Mouse (Mus musculus) monocyte, adult 2 months (primary cell): ENCODE measurements around the gene Eed.
A peak's percentile ranks its signal among the peaks of the same experiment; 100 is the strongest.
"Not testable (repeated sequence)": the region's sequence is repeated elsewhere in the genome, so short reads cannot be mapped to it uniquely, and the experiment has no call there.

Experiments used
- DNase-seq, 2 experiments: peaks; one replicate each; pipeline ENCODE4 v3.0.0; 2022; ENCODE audit warnings: low spot score in 2 of 2, low read depth in 1 of 2

Gene Eed

GRCm38 (mm10) chr7:89980485-89981422 lies at the start of gene Eed:
Gene Eed (minus strand): TSS chr7:89980983.
- DNase-seq: peak; percentile 90 to 91

GRCm38 (mm10) chr7:90029548-90030485 lies 49.0 kb upstream of the Eed start:
- no peak for DNase-seq

GRCm38 (mm10) chr7:90028888-90029547 lies 48.2 kb upstream of the Eed start:
- DNase-seq: no peak

GRCm38 (mm10) chr7:90024975-90025374 lies 44.2 kb upstream of the Eed start:
- DNase-seq: no peak

DNA sequence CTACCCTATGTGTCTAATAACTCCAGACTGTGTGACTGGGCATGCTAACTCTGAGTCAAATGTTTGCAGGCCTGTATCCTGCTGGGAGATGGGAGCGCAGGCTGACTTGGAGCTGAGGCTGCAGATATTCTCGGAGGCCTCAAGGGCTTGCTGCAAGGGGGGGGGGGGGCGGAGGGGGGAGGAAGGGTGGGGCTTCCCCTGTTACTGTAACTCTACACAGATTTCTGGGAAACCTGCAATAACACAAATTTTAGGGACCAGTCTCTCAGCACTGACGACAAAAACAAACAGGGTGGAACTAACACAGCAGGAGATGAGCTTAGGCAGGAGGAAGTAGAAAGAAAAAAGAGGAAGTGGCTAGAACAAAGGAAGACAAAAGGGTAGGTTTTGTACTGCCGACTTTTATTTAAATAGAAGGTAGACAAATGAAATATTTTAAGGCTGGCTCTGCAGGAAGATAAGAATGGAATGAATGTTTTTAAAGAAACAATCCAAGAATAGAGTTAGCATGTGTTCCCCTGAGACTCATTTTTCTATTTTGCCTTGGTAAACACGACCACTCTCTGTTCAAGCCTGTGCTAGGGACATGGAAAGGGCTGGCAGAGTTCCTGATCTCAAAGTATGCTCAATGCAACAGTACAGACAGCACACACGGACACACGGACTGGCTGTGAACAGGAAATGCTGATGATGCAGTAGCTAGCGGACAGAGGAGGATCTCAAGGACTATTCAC lies 42.4 kb upstream of the Eed start:
- no peak for DNase-seq

GRCm38 (mm10) chr7:90020331-90020730 lies 39.5 kb upstream of the Eed start:
- no peak for DNase-seq

DNA sequence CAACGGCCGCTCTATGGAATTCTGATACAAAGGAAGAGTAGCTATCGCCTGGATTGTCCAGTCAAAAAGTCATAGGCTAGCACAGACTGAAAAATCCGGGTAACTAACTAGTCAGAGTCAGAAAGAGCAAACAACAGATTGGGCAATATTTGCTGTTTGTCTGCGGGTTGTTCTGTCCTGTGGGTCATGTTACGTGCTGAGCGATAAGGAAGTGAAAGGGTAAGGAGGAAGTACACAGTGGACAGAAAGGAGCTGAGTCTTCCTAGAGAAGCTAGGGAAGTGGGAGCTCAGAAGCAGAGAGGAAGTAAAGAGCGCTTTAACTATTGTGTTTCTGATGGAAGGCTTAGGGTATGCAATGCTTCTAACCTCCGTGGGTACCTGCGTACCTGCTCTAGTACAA lies 38.8 kb upstream of the Eed start:
- peak in 1 of 2 experiments; percentile 66 for DNase-seq

DNA sequence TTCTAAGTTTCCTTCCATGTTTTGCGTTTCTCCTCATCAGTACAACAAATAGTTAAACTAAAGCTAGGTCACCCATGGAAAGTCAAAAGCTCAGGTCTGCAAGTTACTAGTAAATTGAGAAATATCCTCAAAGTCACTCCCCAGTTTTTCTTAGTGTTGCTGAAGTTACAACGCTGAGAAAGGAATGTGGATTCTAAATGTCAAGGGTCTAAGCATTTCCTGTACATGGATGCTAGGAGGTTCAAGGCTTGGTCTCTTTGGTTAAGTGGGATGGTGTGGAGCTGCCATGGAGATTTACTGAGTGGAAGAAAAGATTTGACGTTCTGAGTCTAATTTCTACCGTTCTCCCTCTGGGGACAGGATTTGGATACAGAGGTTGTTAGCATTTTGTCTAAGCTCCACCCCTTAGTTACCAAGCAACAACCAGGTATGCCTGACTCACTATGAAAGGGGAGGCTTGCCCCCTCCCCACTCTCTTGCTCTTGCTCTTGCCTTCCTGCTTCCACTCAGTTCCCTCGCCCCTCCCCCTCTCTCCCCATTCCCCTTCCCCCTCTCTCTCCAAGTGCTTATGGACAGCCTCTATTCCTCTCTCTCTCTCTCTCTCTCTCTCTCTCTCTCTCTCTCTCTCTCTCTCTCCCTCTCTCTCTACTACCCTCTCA lies 36.3 kb upstream of the Eed start:
- no peak for DNase-seq

DNA sequence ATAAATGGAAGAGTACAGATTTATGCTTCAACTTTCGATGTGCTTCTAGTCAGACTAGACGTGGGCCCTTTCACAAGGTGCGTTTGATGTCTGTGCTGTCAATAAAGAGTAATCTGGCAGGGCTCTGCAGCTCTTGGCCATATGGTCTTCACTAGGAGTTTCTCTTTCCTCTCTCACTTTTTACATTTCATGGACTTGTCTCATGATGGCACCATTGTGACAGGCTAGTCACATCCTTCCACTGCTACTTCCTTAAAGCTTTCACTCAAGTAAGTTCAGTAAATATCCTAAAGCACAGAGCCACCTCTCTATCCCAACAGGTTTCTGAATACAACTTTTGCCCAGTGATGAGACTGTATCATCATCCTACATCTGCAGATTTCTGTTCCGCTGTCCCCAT lies 35.7 kb upstream of the Eed start:
- no peak for DNase-seq

DNA sequence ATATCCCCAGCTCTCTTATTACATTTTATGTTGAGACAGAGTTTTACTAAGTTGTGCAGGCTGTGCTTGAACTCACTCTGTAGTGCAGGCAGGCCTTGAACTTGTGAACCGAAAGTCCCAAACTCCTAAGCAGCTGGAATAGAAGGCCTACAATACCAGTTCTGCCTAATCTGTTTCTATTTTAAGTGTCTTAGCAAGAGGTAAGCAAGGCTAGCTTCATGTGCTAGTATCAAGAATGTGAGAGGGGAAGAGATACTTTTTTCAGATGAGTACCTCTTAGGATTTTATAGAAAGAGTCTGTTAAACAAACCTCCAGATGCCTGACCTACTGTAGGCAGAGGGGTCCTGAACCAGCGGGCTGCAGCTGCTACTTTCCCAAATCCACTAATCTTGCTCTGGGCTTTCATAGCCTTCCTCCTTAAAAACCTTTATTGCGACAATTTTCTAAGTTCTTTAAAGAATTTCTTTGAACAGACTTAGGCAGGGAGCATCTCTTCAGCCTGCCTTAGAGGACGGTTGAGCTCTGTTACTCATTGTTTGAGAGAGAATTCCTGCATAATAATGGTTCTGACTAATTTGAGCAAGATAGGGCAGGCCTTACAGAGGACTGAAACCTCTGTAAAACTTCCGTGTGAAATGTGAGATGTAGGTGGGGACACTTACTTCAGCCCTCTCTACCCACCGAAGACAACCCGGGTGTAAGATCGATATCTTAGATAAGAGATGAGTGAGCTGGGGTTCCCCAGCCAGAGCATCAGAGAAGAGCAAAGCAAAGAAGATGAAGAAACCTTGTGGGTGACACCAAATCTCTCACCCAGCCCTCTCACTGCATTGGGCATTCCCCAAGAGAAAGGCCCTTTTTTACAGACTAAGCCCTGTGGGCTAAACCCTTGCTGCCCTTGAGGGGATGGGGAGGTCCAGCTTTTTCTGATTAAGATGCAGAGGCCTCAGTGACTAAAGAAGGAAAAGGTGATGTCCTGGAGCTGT lies 26.2 kb upstream of the Eed start:
- no peak for DNase-seq

DNA sequence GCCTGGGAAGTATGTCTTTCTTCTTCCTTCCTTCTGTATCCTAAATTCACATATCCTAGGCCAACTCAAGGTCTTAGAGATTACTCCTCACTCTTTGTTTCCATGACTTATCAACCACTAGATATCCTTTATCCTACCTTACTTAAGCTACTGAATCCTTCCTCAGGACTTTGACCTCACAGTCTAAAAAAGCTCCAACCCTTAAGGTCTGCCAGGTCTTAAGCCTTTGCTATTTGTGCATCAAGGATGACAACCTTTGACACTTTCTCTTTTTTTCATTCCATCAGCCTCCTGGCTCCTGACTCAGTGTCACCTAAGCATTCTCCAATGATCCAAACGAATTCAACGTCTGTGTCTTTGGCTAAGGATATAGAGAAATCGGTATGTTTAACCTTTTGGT lies 24.0 kb upstream of the Eed start:
- no peak for DNase-seq

GRCm38 (mm10) chr7:90002375-90002774 lies 21.6 kb upstream of the Eed start:
- DNase-seq: no peak

DNA sequence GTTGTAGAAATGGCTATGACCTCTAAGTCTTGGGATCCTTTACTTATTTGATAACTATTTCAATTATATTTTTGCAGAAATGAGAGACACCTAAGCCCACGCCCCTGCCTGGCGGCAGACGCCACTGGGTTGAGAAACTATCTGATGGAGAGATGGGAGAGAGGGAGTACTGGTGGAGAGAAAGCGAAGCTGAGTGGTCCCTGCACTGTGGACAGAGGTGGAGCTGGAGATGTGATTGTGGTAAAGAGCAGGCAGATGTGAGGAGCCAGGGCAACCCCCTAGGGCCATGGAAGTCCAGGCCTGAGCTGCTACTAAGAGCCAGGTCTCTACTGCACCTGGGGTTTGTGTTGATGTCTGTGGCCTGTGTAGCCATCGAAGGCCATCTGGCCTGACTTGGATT lies 18.7 kb upstream of the Eed start:
- DNase-seq: no peak

GRCm38 (mm10) chr7:89998624-89999006 lies 17.8 kb upstream of the Eed start:
- no peak for DNase-seq

DNA sequence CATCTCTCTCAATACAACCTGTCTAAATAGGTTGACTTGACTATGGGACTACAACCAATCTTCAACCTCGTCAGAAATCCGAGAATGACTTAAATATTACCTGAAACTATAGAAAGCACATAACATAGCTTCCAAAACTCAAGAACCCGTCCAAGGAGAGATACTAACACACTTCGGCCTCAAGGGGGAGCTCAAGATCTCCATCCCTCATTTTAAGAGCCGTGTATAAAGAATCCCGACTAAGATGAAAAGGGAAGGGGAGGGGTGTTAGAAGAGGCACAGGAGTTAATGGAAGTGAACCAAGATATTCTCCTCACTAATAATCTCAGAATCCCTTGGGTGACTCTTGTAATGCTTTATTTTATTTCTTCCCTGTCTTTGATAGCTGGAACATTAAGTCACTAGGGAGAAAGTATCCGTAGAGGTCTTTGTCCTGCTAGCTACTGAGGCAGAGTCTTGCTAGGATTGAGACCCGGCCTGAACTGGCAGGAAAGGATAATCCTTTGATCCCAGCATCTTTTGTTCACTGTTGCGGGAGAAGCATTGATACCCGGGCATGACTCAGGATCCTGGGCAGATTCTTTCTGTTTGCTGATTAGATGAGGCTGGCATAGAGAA lies 17.3 kb upstream of the Eed start:
- no peak for DNase-seq

GRCm38 (mm10) chr7:89997526-89997925 lies 16.7 kb upstream of the Eed start:
- DNase-seq: not testable (repeated sequence)

DNA sequence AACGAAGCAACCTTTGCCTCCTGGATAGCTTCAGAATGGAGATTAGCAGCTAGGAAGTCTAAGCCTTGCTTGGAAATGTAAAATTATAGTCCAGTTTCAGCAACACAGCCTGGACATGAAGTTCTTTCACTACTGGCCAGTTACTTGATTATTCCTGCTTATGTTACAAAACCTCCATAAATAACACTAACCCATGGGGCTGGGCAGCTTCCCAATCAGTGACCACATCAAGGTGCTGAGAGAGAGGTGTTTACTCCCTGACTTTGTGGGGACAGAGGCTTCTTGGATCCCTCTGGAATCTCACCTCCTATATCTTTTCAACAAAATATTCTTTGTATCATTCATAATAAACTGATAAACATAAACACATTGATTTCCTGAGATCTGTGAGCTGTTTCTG lies 12.3 kb upstream of the Eed start:
- DNase-seq: no peak

DNA sequence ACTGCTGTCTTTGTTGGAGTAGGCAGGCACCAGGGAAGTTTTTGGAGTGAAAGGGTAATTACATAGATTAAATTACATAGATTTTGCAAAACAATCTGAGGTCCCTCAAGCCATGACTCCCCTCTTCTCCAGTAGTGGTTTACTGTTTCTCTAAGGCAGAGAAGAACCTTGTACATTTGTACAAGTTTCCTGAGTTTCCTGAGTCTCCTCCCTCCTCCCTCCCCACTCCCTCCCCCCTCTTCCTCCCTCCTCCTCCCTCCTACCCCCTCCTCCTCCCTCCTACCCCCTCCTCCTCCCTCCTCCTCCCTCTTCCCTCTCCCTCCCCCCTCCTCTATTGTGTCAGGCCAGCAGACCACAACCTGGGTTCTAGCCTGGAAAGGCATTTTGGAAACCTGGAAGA lies 3.6 kb upstream of the Eed start:
- DNase-seq: no peak

DNA sequence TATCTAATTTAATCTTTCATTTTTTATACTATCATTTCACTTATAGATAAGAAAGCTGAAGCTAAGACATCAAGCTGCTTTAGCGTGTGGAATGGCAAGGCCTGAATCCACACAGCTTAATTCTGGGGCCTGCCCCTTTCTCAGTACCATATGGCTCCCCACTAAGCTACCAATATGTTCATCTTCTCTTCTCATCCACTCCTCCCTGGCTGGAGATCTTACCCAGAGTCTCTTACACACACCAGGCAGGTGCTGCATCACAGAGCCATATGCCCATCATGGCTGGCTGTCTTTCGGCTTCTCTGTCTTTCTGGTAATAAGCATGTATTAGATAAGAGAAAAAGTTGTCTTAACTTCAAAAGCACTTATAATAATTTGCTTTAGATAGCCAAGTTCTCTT lies 2.7 kb upstream of the Eed start:
- no peak for DNase-seq
